Mouse (Mus musculus): ENCODE measurements around the gene Cldn3.

Gene Cldn3

DNA sequence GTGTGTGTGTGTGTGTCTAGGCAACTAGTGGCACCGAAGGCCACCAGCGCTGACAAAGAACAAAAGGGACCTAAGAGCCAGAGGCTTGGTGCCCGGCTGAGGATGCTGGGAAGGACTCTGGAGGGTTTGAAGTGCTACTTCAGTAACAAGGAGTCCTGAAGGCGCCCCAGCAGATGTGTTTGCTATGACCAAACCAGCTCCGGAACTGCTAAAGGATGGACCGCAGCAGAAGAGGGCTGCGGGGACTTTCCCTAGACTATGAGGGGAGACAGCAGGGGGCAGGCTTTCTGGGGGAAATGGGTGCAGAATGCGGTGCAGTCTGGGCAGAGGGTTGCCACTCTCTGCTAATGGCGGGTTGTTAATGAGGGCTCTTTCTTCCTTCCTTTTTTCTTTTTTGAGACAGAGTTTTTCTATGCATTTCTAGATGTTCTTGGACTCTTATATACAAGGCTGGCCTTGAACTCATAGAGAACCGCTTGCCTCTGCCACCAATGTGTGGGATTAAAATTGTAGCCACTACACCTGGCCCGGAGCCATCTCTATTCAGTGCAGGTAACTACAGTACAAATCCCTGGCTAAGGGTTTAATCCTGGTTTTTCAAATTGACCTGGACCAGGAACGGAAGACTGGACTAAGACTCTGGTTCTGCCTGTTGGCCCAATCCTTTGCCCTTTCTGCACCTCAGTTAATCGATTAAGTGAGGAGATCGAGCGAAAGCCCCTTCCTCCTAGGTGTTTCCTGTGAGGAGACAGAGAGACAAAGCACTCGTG is 22.0 kb downstream of the Cldn3 start:
- DNase-seq (ENCODE audit: low spot score), result no peak

DNA sequence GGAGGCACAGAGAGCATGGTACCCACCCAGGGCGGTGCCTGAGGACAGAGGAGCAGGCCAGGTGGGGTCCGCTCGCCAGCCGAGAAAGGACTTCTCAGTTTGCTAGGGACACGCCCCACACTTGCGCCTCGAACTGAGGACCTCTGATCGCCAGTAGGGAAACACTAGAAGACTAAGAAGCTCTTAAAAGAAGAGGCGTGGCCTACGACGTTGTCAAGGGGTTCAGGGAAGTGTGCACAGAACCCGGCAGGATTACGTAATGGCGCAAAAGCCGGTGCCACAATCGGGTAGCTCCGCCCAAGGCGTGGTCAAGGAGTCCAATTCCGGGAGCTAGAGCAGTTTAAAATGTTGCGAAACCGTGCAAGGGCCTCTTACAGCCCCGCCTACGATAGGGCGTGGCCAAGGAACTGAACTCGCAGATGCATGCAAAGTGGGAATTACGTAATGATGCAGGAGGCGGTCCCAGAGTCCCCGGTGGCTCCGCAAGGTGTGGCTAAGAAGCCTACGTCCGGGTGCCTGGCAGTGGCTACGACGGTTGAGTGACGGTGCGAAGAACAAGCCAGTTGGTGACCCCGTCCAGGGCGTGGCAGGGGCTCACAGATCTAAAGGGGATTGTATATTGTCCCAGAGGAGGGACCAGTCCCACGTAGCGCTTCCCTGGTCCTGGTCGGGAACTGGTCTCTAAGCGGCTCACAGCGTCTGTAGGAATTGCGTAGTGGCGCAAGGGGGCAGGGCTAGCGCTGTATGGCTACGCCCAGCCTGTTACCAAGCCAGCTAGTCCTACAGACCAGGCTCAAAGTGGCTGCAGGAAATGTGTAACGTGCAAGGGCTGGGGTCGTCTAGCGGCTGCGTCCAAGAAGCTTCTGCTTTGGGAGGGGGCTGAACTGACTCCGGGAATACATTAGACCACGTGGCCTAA is 22.9 kb downstream of the Cldn3 start, which contains the start of gene Abhd11:
Gene Abhd11 (plus strand): TSS at position 482 of the 919 bp plus-strand sequence.
- peak; percentile 99 for DNase-seq (ENCODE audit: low spot score)

- peak; percentile 79 for DNase-seq (ENCODE audit: low spot score)
Observed at GRCm38 (mm10) chr5:135009590-135010319, 23.7 kb downstream of the Cldn3 start.

GRCm38 (mm10) chr5:135010320-135010709 is 24.3 kb downstream of the Cldn3 start:
- no peak for DNase-seq (ENCODE audit: low spot score)

DNA sequence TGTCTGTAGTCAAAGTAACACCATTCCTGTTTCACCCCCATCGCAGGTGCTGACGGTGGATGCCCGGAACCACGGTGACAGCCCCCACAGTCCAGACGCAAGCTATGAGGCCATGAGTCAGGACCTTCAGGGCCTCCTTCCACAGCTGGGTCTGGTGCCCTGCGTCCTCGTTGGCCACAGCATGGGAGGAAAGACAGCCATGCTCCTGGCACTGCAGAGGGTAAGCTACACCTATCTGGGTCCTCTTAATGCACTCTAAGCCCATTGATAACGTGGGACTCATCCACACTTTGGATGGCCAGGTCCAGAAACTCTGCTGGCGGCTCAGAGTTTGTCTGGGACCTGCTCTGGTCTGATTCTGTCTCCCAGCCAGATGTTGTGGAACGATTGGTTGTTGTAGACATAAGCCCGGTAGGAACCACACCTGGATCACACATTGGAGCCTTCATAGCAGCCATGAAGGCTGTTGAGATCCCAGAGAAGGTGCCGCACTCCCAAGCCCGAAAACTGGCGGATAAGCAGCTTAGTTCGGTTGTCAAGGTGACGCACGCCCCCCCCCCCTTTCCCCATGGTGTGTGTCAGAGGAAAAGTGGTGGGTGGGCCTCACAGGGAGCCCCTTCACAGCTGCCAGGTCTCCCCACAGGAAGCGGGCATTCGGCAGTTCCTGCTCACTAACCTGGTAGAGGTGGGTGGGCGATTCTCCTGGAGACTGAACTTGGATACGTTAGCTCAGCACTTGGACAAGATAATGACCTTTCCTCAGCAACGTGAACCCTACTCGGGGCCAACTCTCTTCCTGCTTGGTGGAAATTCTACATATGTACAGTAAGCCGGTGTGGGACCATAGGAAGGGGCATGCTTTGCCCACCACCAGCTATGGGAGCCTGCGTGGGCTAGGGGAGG is 25.1 kb downstream of the Cldn3 start:
- DNase-seq (ENCODE audit: low spot score), result no peak

- DNase-seq (ENCODE audit: low spot score), result no peak
Observed at GRCm38 (mm10) chr5:135011809-135012613, 26.0 kb downstream of the Cldn3 start.

DNA sequence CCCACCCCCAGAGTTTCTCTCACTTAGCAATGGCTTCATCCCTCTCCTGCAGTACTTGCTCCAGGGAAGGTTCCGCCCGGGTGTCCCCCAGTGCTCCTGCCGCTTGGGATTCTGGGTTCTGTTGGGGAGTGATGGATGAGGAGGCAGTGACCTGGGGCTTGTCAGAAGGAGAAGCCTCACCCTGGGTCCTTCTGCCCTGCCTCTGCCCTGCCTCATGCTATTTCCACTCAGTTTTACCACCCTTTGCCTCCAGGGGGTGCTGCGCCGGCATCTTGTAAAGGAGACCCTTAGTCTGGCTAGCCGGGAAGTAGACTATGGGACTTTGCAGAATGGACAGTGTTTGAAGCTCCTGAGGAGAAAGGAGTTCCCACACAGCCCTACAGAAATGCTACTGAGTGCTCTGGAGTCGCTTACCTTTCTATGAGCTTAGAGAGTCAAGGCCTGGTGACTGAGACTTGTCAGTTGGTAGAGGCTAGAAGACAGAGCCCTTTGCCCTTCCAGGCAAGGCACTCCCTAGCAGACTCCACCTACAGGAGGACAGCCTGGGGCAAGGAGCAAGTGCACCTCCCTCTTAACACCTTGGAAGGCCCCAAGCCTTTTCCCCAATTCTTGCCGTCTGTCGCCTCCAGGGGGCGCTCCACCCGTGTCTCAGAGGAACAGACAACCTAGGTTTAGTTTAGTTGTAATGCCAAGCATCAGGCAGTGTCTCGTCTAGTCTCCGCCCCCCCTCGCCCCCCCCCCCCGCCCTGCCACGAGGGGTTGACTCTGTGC is 26.8 kb downstream of the Cldn3 start:
- DNase-seq (ENCODE audit: low spot score), result no peak

DNA sequence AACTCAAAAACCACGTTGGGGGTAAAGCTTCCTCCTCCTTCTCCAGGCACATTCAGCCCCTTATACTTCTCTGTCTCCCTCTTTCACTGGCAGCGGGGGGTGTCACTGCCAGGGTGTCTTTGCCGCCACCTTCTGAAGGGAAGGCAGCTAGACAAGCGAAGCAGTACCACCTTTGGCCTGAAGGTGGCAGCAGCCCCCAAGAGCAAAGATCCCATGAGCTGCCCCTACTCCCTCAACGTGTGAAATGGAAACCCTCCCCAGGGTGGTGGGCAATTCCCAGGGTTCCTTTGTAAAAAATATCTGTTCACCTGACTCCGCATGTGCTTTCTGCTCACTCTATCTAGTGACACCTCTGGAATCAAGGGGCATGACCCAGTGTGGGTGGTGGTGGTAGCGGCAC is 29.5 kb downstream of the Cldn3 start:
- peak; percentile 52 for DNase-seq (ENCODE audit: low spot score)

- DNase-seq (ENCODE audit: low spot score), result peak; percentile 61
Observed at GRCm38 (mm10) chr5:135016224-135016759, 30.3 kb downstream of the Cldn3 start.

GRCm38 (mm10) chr5:135021814-135022213 is 35.8 kb downstream of the Cldn3 start:
- peak; percentile 63 for DNase-seq (ENCODE audit: low spot score)

GRCm38 (mm10) chr5:135023344-135024173 is 37.5 kb downstream of the Cldn3 start, which contains the start of gene Stx1a:
Gene Stx1a (plus strand): TSS chr5:135023482.
- peak; percentile 89 for DNase-seq (ENCODE audit: low spot score)

GRCm38 (mm10) chr5:135024665-135025224 is 38.7 kb downstream of the Cldn3 start:
- no peak for DNase-seq (ENCODE audit: low spot score)

GRCm38 (mm10) chr5:135025899-135026298 is 39.9 kb downstream of the Cldn3 start:
- no peak for DNase-seq (ENCODE audit: low spot score)

GRCm38 (mm10) chr5:135029007-135029854 is 43.2 kb downstream of the Cldn3 start:
- peak; percentile 58 for DNase-seq (ENCODE audit: low spot score)

GRCm38 (mm10) chr5:135032581-135032980 is 46.6 kb downstream of the Cldn3 start:
- DNase-seq (ENCODE audit: low spot score), result no peak

DNA sequence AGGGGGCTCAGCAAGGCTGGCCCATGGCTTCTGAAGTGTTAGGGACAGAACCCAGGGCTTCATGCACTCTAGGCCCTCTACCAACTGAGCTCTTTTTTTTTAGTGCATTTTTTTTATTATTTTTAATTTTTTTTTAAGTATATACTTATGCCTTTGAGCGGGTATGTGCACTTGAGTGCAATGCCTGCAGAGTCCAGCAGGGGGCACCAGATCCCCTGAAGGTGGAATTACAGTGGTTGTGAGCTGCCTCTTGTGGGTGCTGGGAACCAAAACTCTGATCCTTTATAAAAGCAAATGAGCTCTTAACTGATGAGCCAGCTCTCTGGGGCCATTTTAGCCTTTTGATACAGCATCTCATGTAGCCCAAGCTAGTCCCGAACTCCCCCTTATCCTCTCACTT is 48.6 kb downstream of the Cldn3 start:
- no peak for DNase-seq (ENCODE audit: low spot score)
